Mouse (Mus musculus) testis, postnatal 14 days (tissue): Measurements from ENCODE around the gene Mfap4.
A peak's percentile ranks its signal among the peaks of the same experiment; 100 is the strongest.

Experiments
- DNase-seq: peaks from one replicate; pipeline ENCODE4 v3.0.0; 2021; ENCODE audit warnings: low spot score

Mfap4 gene

GRCm38 (mm10) chr11:61484613-61485540 is at the start of gene Mfap4:
Gene Mfap4 (plus strand): TSS chr11:61485431.
- peak; percentile 48 for DNase-seq

- no peak for DNase-seq
These were observed 48.9 kb upstream of the Mfap4 start for GRCm38 (mm10) chr11:61436298-61436697.

- no peak for DNase-seq
These were observed 46.1 kb upstream of the Mfap4 start for GRCm38 (mm10) chr11:61439170-61439569.

- DNase-seq = no peak
These were observed 44.8 kb upstream of the Mfap4 start for GRCm38 (mm10) chr11:61440416-61440815.

GRCm38 (mm10) chr11:61441670-61442069 is 43.6 kb upstream of the Mfap4 start:
- DNase-seq = no peak

GRCm38 (mm10) chr11:61443807-61444206 is 41.4 kb upstream of the Mfap4 start:
- no peak for DNase-seq

- DNase-seq = peak; percentile 53
These were observed 37.9 kb upstream of the Mfap4 start for GRCm38 (mm10) chr11:61447296-61447695.

- DNase-seq = no peak
These were observed 37.2 kb upstream of the Mfap4 start for GRCm38 (mm10) chr11:61448041-61448440.

GRCm38 (mm10) chr11:61448599-61449225 is 36.5 kb upstream of the Mfap4 start:
- peak; percentile 26 for DNase-seq

GRCm38 (mm10) chr11:61449499-61450292 is 35.5 kb upstream of the Mfap4 start:
- peak; percentile 75 for DNase-seq

- no peak for DNase-seq
These were observed 21.2 kb upstream of the Mfap4 start for GRCm38 (mm10) chr11:61464071-61464470.

- DNase-seq = no peak
These were observed 19.8 kb upstream of the Mfap4 start for GRCm38 (mm10) chr11:61465422-61465821.

- DNase-seq = no peak
These were observed 16.7 kb upstream of the Mfap4 start for GRCm38 (mm10) chr11:61468534-61468933.

GRCm38 (mm10) chr11:61469317-61469917 is 15.8 kb upstream of the Mfap4 start:
- DNase-seq = no peak

- DNase-seq = no peak
These were observed 14.4 kb upstream of the Mfap4 start for GRCm38 (mm10) chr11:61470880-61471279.

GRCm38 (mm10) chr11:61473630-61474029 is 11.6 kb upstream of the Mfap4 start:
- DNase-seq = no peak

- no peak for DNase-seq
These were observed 8.3 kb upstream of the Mfap4 start for GRCm38 (mm10) chr11:61476786-61477382.

- DNase-seq = no peak
These were observed 7.4 kb upstream of the Mfap4 start for GRCm38 (mm10) chr11:61477566-61478508.

- no peak for DNase-seq
These were observed 6.4 kb upstream of the Mfap4 start for GRCm38 (mm10) chr11:61478788-61479187.
